Mouse (Mus musculus) kidney, adult 8-10 months (tissue): Measurements from ENCODE around the gene Snx30.
A peak's percentile ranks its signal among the peaks of the same experiment; 100 is the strongest.

ENCODE experiments used
- DNase-seq, 2 experiments: peaks; one replicate each; pipeline ENCODE4 v3.0.0; 2022

The Snx30 gene

GRCm38 (mm10) chr4:59825634-59826033 lies 20.0 kb downstream of the Snx30 start:
- DNase-seq = no peak

DNA sequence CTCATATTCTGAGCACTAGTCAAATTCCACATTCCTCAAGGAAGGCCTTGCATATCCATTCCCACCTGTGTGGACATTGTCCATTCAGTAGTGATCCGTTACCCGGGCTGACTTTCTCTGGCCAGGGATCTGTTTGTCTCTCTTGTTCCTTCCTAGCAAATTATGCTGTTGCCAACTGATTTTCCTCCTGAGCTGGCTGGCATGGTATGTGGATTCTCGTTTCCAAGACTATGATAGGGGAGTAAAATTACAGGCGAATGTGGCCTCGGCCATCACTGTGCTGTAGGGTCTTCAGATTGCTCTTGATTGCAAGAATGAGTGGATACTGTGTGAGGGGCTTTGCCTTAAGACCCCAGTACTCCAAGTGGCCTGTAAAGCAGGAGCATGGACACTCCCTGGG lies 20.7 kb downstream of the Snx30 start:
- peak in 1 of 2 experiments; percentile 30 for DNase-seq

DNA sequence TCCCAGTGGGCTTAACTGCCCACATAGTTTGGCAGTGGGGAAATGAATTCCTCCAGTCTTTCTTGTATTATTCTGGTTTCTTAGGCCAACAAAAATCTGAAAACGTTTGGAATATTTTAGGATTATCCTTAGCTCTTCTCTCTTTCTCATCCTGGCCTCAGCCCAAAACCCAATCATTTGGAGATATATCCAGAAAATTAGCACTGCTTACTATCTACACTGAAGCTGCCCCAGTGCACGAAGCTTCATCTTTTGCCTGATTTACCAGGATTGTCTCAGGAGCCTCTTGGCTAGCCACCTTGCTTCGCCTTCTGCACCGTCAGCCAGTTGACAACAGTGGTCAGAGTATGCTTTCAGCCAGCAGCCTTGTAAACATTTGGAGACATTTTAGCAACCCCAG lies 23.4 kb downstream of the Snx30 start:
- no peak for DNase-seq

GRCm38 (mm10) chr4:59831038-59831437 lies 25.4 kb downstream of the Snx30 start:
- no peak for DNase-seq

DNA sequence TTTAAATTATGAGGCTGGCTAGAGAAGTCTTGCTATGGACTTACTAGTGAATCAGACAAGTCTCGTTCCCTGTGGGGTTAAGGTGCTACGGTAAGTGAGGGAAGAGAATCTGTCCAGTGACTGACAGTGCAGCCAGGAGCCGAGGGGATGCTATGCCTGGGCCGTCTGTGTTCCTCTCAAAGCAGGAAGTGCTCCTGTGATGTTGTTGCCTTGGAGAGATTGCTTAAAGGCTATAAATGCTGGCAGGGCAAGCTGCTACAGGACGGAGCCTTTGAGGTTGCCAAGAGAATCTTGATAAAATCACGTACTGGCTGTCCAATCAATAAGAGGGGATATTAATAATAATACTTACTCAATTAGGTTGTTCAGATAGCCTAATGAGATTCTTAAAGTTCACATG lies 27.2 kb downstream of the Snx30 start:
- DNase-seq = no peak

DNA sequence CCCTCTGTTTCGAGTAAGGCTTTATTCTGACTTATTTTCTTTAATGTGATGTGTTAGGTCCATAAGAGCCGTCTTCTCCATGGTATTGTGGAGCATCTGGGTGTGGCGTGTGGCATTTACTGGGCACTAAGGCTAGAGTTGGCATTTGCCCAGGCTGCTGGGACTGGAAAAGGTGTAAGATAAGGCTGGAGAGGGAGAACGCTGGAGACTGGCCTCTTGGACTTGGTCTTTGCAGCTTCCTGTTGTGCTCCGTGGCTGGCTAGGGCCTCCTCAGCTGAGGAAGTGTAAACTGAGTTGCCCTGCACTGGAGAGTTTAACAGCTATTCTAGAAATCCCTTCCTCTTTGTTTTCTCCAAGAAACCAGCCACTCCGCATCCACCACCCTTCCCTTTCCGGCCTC lies 32.0 kb downstream of the Snx30 start:
- peak in 1 of 2 experiments; percentile 13 for DNase-seq

DNA sequence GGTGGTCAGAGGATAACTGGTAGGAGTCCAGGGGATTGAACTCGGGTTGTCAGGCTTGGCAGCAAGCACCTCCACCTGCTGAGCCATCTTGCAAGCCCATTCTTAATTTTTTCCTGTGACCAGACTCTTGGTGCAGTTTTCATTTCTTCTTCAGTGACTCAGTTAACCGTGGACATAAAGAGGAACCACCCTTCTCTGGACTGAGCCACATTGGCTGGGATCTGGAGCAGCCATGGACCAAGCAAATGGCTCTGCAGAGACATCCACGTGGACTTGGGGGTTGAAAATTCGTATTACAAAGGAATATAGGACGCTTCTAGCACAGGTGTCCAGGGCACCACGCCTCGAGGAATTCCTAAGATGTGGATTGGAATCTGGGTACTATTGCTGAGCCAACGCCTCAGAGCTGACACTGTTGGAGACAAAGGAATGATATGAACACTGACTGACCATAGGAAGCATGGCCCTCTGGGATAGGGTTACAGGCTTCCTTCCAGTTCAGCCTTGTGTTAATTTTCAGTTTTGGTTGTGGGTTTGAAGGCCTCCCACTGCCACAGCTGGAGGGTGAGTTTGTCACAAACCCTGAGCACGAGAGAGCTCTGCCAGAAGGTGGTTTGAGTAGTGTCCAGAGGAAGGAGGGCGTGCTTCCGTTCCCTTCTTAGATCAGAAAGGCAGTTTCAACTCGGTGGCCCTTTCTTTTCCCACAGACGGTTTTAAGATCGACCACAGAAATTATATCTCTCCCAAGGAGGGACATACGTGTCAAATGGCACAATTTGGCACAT lies 39.0 kb downstream of the Snx30 start:
- DNase-seq = no peak

- peak; percentile 34 to 58 for DNase-seq
These were observed 39.6 kb downstream of the Snx30 start for GRCm38 (mm10) chr4:59845245-59845637.

- DNase-seq = peak in 1 of 2 experiments; percentile 27
These were observed 41.8 kb downstream of the Snx30 start for GRCm38 (mm10) chr4:59847447-59847846.

GRCm38 (mm10) chr4:59850181-59850580 lies 44.5 kb downstream of the Snx30 start:
- DNase-seq = peak; percentile 49 to 75

GRCm38 (mm10) chr4:59850886-59851623 lies 45.4 kb downstream of the Snx30 start:
- DNase-seq = no peak

- DNase-seq = no peak
These were observed 47.5 kb downstream of the Snx30 start for GRCm38 (mm10) chr4:59853155-59853554.

DNA sequence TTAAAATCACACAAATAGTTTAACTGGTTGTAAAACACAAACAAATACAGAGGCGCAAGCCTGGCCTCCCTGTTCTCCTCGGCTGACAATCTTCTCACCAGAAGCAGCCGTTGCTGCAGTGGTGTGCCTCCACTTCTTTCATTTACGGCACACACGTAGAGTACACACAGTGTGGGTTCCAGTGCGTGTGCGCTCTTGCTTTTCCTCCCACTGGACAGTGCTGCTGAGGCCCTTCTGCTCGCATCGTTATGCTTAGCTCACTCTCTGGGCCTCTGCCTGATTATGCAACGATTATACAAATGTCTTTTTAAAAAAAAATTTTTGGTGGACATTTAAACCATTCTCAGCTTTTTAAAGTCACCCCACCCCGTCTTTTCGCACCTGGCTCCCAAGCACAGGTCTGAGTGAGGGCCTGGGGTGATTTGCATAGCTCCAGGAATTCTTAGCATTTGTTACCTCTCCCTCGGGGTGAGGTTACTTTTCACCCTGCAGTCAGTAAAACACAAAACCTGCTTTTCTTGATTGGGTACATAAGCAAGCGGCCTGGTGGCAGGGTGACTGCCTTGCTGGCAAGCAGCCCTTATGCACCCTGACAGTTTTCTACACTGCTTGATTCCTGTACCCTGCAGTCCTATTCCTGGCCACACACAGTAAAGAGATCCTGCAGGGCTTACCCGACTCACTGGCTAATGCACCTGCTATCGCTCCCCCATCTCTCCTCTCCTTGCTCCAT lies 54.2 kb downstream of the Snx30 start:
- peak; percentile 48 to 80 for DNase-seq

GRCm38 (mm10) chr4:59860431-59860830 lies 54.8 kb downstream of the Snx30 start:
- DNase-seq = no peak

DNA sequence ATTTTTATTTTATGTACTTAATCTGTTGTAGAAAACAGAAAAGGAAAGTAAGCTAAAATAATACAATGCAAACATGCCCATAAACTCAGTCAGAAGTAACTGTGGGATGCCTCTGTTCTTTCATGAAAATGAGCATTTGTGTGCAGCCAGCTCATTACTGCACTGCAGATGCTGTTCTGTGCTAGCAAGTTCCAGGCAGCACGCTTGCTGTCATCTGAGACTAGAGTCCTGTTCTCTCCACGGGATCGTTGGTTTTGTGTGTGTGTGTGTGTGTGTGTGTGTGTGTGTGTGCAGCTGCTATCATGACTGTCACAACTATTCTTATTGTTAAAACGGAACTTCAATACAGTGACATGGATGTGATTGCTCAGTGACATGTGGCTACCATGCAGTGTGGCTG lies 56.2 kb downstream of the Snx30 start:
- DNase-seq = no peak

DNA sequence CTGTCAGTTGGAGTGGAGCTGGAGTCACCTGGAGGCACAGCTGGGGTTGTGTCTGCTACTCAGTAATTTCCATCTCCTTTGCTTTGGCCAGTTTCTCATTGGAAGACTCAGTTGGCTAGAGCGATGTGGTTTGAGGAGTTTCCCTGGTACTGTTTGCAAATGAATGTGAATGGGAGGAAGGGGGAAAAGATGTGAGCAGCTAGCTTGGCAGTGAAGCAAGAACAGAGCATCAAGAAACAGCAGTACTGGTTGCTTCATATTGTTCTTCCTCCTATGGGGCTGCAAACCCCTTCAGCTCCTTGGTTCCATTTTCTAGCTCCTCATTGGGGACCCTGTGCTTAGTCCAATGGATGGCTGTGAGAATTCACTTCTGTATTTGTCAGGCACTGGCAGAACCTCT lies 56.7 kb downstream of the Snx30 start:
- no peak for DNase-seq

- no peak for DNase-seq
These were observed 58.2 kb downstream of the Snx30 start for GRCm38 (mm10) chr4:59863869-59864268.

- no peak for DNase-seq
These were observed 62.4 kb downstream of the Snx30 start for GRCm38 (mm10) chr4:59868086-59868485.

DNA sequence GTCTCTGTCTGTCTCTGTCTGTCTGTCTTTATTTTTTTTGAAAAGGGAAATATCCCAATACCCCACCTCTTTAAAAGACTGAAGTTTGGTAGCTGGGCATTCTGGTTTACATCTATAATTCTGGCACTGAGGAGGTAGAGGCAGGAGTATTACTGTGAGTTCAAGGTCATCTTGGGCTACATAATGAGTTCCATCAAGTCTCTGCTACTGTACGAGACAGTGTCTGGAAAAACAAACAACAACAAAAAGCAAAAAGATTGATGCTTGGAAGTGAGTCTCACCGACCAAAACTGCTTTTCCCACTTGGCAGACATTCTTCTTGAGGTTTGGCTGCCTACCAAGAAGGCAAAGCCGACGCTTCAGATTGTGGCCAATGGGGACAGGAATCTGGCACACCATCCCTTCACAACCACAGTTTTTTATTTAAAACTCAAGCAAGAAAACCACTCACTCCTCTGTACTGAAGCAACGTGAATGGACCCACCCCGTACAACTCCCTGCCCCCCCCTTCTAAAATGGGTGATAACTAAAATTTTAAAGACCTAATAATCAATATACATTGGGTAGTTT lies 63.9 kb downstream of the Snx30 start:
- DNase-seq = peak; percentile 29 to 36

DNA sequence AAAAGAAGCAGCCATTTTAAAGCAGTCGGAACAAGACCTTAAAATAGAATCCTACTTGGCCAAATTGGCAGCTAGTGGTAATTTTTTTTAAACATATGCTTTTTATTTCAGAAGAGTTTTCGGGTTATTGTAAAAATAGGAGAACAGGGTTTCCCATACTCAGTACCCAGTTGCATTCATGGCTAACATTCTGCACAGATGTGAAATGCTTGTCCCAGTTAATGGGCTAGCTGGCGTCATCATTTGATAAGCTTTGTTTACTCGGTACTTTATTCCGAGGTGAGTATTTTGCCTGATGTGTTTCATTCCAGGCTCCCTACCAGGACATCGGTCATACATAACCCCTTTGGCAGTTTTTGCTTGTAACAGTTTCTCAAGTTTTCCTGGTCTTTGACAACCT lies 64.8 kb downstream of the Snx30 start:
- no peak for DNase-seq

DNA sequence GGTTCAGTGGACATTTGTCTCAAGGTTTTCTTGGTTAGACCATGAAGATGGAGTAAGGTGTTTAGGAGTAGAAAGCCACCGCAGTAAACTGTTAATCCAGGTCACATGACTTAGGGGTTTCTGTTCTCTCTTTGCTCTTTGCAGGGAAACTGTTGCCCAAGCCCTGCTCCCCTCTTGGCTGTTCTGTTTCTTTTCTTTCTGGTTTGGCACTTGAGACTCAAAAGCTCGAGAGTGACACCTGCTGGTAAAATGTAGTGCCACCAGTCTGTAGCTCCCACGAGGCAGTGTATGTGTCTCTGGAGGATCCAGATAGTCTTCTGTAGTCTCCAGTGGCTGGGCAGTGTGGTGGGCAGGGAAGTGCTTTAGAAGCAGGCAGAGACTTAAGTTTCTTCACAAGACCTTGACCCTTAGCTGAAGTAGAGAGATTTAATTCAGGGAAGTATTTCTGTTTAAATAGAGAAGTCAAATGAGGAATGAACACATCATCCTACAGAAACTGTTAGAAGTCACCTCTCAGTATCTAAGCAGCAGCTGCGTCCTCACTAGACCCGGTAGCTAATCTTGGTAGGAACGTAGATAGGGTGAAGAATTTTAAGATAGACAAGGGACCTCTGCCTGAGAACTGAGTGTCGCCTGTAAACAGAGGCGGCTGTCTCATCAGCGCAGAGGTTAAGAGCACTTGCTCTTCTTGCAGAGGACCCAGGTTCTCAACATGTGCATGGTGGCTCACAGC lies 65.4 kb downstream of the Snx30 start:
- peak; percentile 59 to 83 for DNase-seq

GRCm38 (mm10) chr4:59873240-59873639 lies 67.6 kb downstream of the Snx30 start:
- no peak for DNase-seq

DNA sequence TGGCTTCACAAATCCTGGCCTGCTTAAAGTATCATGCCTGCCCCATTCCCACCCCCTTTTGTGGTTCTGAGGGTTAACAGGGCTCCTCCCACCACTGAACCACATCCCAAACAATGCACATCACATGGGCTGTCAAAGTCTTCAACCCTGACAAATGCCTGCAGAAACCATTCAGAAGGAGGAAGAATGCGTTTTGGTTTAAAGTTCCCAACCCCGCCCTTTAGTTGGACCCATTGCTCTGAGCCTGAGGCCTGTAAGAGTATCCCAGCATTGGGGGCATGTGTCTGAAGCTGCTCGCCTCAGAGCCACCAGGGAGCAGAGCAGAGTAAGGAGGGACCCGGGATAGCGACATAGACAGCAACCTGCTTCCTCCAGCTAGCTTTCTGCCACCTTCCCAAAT lies 68.2 kb downstream of the Snx30 start:
- DNase-seq = no peak
